Mouse (Mus musculus) Patski (cell line): ENCODE data around the gene 1500011B03Rik. TPM values are rescaled to one million over a fixed set of nuclear protein-coding genes. Genes with fewer than 3 reads are reported as not detected.

ENCODE experiments used
- ATAC-seq: fragments of 100-300 bp; one replicate; pipeline ENCODE4 v1.8.0; 2021
- CTCF ChIA-PET: fragments of 350-600 bp; sonication (Branson Sonifier 250); formaldehyde crosslinking; loops from one replicate; lab custom pipeline; 2022; ENCODE audit warnings: inconsistent platforms; lab: Charles Lee
- POLR2A ChIA-PET: fragments of 350-600 bp; sonication (Branson Sonifier 250); formaldehyde crosslinking; loops from one replicate; lab custom pipeline; 2022; ENCODE audit warnings: antibody characterized with exemption, inconsistent platforms; lab: Charles Lee
- DNase-seq: peaks from one replicate; pipeline ENCODE4 v3.0.0-alpha.2; 2011; ENCODE audit warnings: low read depth, low spot score
- H3K27me3 ChIP-seq: fragments of 371-371 bp; one replicate; pipeline ENCODE4 v1.5.1; 2021
- CTCF ChIP-seq: fragments of 100-300 bp; IDR thresholded peaks from one replicate; pipeline ENCODE4 v1.5.1; 2021
- in situ Hi-C: fragments of 300-500 bp; cut with MboI; formaldehyde crosslinking; loops from 3 replicates; pipeline ENCODE4 v1.11.1; 2018; ENCODE audit warnings: low pct_unique_long_range_greater_than_20kb, mixed read lengths
- polyA plus RNA-seq: library from polyadenylated mRNA; unstranded; gene quantifications from one replicate; pipeline ENCODE4 v1.2.3, GENCODE M21; 2021

1500011B03Rik gene
- polyA plus RNA-seq, 1 experiment from 2014 or later: 40.7 TPM

DNA sequence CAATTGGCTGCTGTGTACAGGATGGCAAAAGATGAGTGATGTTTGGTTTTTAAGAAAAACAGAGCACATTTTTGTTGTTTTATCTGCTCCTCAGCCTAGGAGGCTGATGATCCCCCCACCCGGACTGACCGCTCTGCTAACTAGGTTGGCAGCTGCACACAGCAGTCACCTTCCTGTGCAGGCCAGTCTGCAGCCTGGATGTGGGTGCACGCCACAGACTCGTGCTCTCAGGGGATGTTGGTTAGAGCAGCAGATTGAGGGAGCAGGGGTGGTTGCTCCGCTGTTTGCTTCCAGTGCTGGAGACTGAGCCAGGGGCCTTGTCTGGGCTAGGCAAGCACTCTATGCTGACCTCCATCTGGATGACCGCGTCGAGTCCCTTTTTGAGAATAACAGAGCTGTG is 53.5 kb downstream of the 1500011B03Rik start:
- no peaks in the 10 kb centered on the region for H3K27me3 ChIP-seq
- no peak for DNase-seq
- ChIA-PET POLR2A (no interaction called here), CTCF (no interaction called here)
- in situ Hi-C loops: no loop called here
- ATAC-seq: no peak
- no peak for TF ChIP-seq CTCF

DNA sequence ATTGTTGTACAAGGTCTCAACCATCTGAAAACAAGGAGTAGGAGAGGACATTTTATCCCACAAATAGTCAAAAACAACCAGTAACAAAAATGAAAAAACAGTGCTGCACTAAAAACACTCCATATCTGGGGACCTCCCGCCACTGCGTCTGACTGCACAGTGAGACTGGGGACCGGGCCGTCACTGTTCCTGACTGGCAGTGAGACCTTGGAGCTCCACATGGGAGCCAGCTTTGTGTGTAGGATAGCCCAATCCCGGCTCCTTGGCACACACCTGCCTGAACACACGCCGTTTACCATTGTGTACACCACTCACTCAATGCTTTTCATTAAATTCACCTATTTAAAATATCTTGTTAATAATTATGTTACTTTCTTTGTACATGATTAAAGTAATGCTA is 56.1 kb downstream of the 1500011B03Rik start:
- DNase-seq: no peak
- TF ChIP-seq CTCF: no peak
- no peak for ATAC-seq
- H3K27me3 ChIP-seq: no peaks in the 10 kb centered on the region
- in situ Hi-C loops: no loop called here
- POLR2A ChIA-PET: no interaction called here
- CTCF ChIA-PET: interaction anchor here (0.6 kb wide), 1 partner anchor 28 kb away, joined by 3 read pairs; no protein-coding TSS in a partner anchor

DNA sequence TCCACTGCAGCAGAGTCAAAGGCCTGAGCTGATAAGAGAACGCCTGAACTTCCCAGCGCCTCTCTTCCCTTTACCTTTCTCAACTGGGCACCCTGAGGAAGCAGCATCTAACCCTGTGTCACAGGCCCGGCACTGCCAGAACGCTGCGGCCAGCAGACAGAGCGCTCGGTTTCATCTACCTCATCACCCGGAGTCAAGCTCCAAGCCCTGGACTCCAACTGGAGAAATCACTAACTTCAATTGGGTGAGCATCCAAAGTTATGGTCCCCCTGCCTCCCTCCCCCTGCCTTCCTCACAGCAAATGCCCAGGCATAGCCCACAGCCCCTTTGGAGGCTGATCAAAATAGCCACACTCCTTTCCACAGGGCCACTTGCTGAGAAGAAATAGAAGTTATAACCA is 56.6 kb downstream of the 1500011B03Rik start:
- in situ Hi-C loops: no loop called here
- no peaks in the 10 kb centered on the region for H3K27me3 ChIP-seq
- ChIA-PET CTCF (interaction anchor here (0.6 kb wide), 1 partner anchor 29 kb away, joined by 3 read pairs; no protein-coding TSS in a partner anchor), POLR2A (no interaction called here)
- TF ChIP-seq CTCF: no peak
- no peak for DNase-seq
- no peak for ATAC-seq

DNA sequence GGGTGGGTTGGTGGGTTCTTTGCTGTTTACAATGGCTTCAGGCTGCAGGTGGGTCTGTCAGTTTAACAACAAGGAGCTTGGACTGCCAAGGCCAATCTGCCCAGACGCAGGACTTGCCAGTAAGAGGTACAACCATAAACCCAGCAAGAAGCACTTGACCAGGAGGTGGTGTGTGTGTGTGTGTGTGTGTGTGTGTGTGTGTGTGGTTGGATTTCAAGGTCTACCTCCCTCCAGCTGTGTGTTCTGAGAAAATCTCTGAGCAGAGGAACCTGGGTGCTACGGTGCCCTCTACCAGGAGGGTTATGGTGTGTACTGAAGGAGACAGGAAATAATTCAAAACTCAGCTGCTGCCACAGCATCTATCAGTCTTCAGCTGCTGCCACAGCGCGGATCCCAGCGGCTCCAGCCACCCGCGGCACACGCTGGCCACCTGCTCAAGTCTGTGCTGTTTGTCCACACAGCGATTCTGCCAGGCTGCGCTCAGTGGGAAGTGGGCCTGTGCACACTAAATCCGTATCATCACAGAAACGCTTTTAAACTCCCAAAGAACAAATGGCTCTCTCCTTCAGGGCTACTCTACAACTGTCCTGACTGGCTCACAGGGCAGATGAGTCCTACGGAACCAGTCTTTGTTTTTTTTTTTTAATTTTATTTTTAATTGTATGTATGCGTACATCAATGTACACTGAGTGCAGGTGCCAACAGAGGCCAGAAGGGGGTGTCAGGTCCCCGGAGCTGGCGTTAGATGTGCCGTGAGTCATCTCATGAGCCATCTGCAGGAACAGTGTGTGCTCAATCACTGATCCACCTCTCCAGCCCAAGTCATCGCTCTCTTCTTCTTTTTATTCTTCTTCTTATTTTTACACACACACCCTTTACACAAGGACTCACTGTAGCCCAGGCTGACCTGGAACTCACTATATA is 58.2 kb downstream of the 1500011B03Rik start:
- no peak for DNase-seq
- in situ Hi-C loops: no loop called here
- no peak for TF ChIP-seq CTCF

DNA sequence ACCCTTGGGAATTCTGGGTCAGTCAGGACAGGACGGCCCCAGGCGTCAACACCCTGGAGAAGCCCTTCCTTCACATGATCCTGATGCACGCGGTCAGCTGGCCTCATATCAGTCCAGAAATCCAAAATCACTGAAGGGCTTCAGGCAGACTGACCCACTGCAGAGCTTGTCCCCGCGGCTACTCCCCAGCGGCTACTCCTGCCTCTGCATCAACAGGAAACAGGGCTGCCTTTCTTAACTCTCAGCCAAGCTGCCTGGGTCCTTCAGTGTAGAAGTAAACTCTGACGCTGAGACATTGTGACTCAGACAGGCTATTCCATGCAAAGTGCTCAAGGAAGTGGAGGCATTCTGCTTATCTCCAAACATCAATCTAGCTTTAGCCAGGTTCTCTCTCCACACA is 61.3 kb downstream of the 1500011B03Rik start:
- in situ Hi-C loops: no loop called here
- POLR2A ChIA-PET: no interaction called here
- no peak for ATAC-seq

More for the DNA sequence above, 58.2 kb downstream of the 1500011B03Rik start:
- ChIA-PET POLR2A (interaction anchor here (0.6 to 0.7 kb wide), 2 partner anchors 45 to 913 kb away, joined by 3 to 5 read pairs; no protein-coding TSS in a partner anchor), CTCF (interaction anchor here (0.9 kb wide), 1 partner anchor 10 kb away, joined by 3 read pairs; no protein-coding TSS in a partner anchor)
- H3K27me3 ChIP-seq: no peaks in the 10 kb centered on the region
- no peak for ATAC-seq

DNA sequence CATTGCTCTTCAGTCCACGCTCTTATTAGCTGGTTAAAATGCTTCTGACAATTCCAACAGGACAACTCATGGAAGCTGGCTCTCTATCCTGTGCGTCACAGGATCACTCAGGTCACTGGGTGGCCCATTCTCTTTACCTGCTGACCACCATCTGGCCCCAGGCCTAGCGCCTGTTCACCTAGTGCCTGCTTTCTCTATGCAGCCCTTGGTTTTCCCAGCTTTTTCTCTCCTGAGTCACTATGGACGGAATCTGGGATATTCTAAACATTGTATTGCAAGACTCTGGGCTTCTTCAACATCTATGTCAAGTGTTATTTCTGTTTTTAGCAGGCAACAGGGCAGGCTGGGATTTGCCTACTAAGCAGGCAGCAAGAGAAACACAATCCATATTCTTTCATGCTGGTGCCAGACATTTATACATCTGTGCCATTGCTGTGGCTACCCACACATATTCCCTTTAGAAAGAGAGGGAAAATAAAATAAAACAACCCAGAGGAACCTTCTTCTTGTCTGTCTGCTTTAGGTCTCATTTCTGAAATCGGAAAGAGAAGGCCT is 63.7 kb downstream of the 1500011B03Rik start:
- no peaks in the 10 kb centered on the region for H3K27me3 ChIP-seq
- POLR2A ChIA-PET: no interaction called here
- CTCF ChIA-PET: interaction anchor here (0.9 to 1.6 kb wide), 2 partner anchors 9 to 143 kb away, joined by 3 to 4 read pairs; no protein-coding TSS in a partner anchor
- DNase-seq (no peak), ATAC-seq (no peak)
- in situ Hi-C loops: no loop called here
- TF ChIP-seq CTCF: no peak

More for the DNA sequence above, 61.3 kb downstream of the 1500011B03Rik start:
- CTCF ChIA-PET: interaction anchor here (1.0 to 1.1 kb wide), 2 partner anchors 9 to 52 kb away, joined by 3 read pairs; no protein-coding TSS in a partner anchor
- no peak for TF ChIP-seq CTCF
- no peak for DNase-seq
- no peaks in the 10 kb centered on the region for H3K27me3 ChIP-seq

Other genes with a start within 250 kb of the 1500011B03Rik start
- gene Trpv4, start 165.0 kb downstream of the 1500011B03Rik start, polyA plus RNA-seq: 88.3 TPM
- 61.4 TPM for gene Gltp, start 132.5 kb downstream of the 1500011B03Rik start, polyA plus RNA-seq
- 24.5 TPM for gene Tchp, start 115.7 kb downstream of the 1500011B03Rik start, polyA plus RNA-seq
- gene Ankrd13a, start 48.8 kb downstream of the 1500011B03Rik start, polyA plus RNA-seq: 144 TPM
- 53.6 TPM for gene Git2, start 48.0 kb downstream of the 1500011B03Rik start, polyA plus RNA-seq
- gene 4930519G04Rik, start 30.2 kb upstream of the 1500011B03Rik start, polyA plus RNA-seq: 0.04 TPM
- not detected for gene Gm9936, start 35.2 kb upstream of the 1500011B03Rik start, polyA plus RNA-seq
- 1.6 TPM for gene Oasl2, start 73.5 kb upstream of the 1500011B03Rik start, polyA plus RNA-seq
- gene Oasl1, start 99.8 kb upstream of the 1500011B03Rik start, polyA plus RNA-seq: 0.10 TPM
- gene 2210016L21Rik, start 118.7 kb upstream of the 1500011B03Rik start, polyA plus RNA-seq: 53.0 TPM
- 0.05 TPM for gene Hnf1a, start 147.6 kb upstream of the 1500011B03Rik start, polyA plus RNA-seq
- gene Sppl3, start 187.7 kb upstream of the 1500011B03Rik start, polyA plus RNA-seq: 71.9 TPM